Mouse (Mus musculus): ENCODE results near the gene Cd55b.
"Not testable (repeated sequence)": the region's sequence is repeated elsewhere in the genome, so short reads cannot be mapped to it uniquely, and the experiment has no call there.

The Cd55b gene

GRCm38 (mm10) chr1:130422664-130423111 is at the start of gene Cd55b:
TSS of gene Cd55b (minus strand) at chr1:130423009.
- no peak for DNase-seq (ENCODE audit: low spot score in 2 of 2)

GRCm38 (mm10) chr1:130470074-130470473 is 47.3 kb upstream of the Cd55b start:
- no peak for DNase-seq (ENCODE audit: low spot score in 2 of 2)

- no peak for DNase-seq (ENCODE audit: low spot score in 2 of 2)
Measured at GRCm38 (mm10) chr1:130467453-130467852, 44.6 kb upstream of the Cd55b start.

GRCm38 (mm10) chr1:130464173-130464572 is 41.4 kb upstream of the Cd55b start:
- no peak for DNase-seq (ENCODE audit: low spot score in 2 of 2)

GRCm38 (mm10) chr1:130462867-130463266 is 40.1 kb upstream of the Cd55b start:
- no peak for DNase-seq (ENCODE audit: low spot score in 2 of 2)

- peak; percentile 87 to 93 for DNase-seq (ENCODE audit: low spot score in 2 of 2)
Measured at GRCm38 (mm10) chr1:130462084-130462861, 39.5 kb upstream of the Cd55b start, which contains the start of gene Cd55. TSS of gene Cd55 (minus strand) at chr1:130462744.

GRCm38 (mm10) chr1:130455111-130455510 is 32.3 kb upstream of the Cd55b start:
- DNase-seq (ENCODE audit: low spot score in 2 of 2) = no peak

GRCm38 (mm10) chr1:130442930-130443329 is 20.1 kb upstream of the Cd55b start:
- not testable (repeated sequence) for DNase-seq (ENCODE audit: low spot score in 2 of 2)

GRCm38 (mm10) chr1:130430920-130431319 is 8.1 kb upstream of the Cd55b start:
- no peak for DNase-seq (ENCODE audit: low spot score in 2 of 2)

- DNase-seq (ENCODE audit: low spot score in 2 of 2) = not testable (repeated sequence)
Measured at GRCm38 (mm10) chr1:130428667-130429066, 5.9 kb upstream of the Cd55b start.

GRCm38 (mm10) chr1:130427175-130427853 is 4.5 kb upstream of the Cd55b start:
- not testable (repeated sequence) for DNase-seq (ENCODE audit: low spot score in 2 of 2)

- not testable (repeated sequence) for DNase-seq (ENCODE audit: low spot score in 2 of 2)
Measured at GRCm38 (mm10) chr1:130422033-130422432, 776 bp downstream of the Cd55b start.

- not testable (repeated sequence) for DNase-seq (ENCODE audit: low spot score in 2 of 2)
Measured at GRCm38 (mm10) chr1:130397109-130397508, 25.7 kb downstream of the Cd55b start.

- not testable (repeated sequence) for DNase-seq (ENCODE audit: low spot score in 2 of 2)
Measured at GRCm38 (mm10) chr1:130387282-130387681, 35.5 kb downstream of the Cd55b start.

GRCm38 (mm10) chr1:130377726-130378429 is 44.9 kb downstream of the Cd55b start:
- DNase-seq (ENCODE audit: low spot score in 2 of 2) = no peak

GRCm38 (mm10) chr1:130374173-130374785 is 48.5 kb downstream of the Cd55b start:
- no peak for DNase-seq (ENCODE audit: low spot score in 2 of 2)

GRCm38 (mm10) chr1:130373398-130374083 is 49.3 kb downstream of the Cd55b start:
- no peak for DNase-seq (ENCODE audit: low spot score in 2 of 2)

GRCm38 (mm10) chr1:130371895-130372528 is 50.8 kb downstream of the Cd55b start:
- DNase-seq (ENCODE audit: low spot score in 2 of 2) = peak in 1 of 2 experiments; percentile 12

GRCm38 (mm10) chr1:130371291-130371690 is 51.5 kb downstream of the Cd55b start:
- DNase-seq (ENCODE audit: low spot score in 2 of 2) = no peak

- no peak for DNase-seq (ENCODE audit: low spot score in 2 of 2)
Measured at GRCm38 (mm10) chr1:130350077-130350635, 72.7 kb downstream of the Cd55b start.

All from spleen, postnatal 14 days (tissue).